In the genomic region with DNA sequence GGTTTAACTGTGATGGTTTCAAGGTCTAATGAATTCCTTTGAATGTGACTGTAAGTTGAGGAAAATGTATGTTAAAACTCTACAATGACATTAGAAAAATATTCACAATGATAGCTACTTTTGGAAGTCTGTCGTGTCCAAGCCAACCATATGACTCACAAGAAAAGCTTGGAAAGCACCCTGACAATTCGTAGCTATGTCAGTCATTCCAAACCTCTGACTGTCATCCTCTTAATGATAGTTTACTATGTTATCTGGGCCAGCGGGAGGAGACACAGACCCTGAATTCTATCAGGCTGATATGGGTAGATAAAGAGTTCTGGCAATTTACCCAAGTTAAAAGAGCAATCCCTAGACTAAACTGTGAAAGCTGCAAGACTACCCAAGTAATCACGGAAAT, we compare ENCODE assay signal across 26 mouse cellular contexts. TPM values are rescaled to one million over a fixed set of nuclear protein-coding genes. Genes with fewer than 3 reads are reported as not detected.
DNase-seq lines count a peak whose midpoint lies in the region; ATAC-seq and TF ChIP-seq lines count a peak whose summit lies in the region.
"Had no signal": no experiment of that assay in that cellular context is flagged by ENCODE, and none has a peak within 500 bp of the region (broad histone marks: within the 10 kb centered on the region; RNA-seq: fewer than 3 reads in every experiment).

No protein-coding gene starts in this region.

- no peaks in the 10 kb centered on the region for H3K27me3 ChIP-seq in heart, embryonic 12.5 days (replicated peaks)
- H3K27me3 ChIP-seq in lung, postnatal 0 days (replicated peaks; ENCODE audit: insufficient read depth, low read length) = no peaks in the 10 kb centered on the region
- H3K27me3 ChIP-seq: forebrain, embryonic 13.5 days; hindbrain, embryonic 13.5 days had no signal

- no peak overlapping the region for H3K4me3 ChIP-seq in heart, embryonic 12.5 days
- H3K4me3 ChIP-seq in lung, postnatal 0 days (ENCODE audit: low read depth, low read length) = no peak overlapping the region
- H3K4me3 ChIP-seq: embryonic facial prominence, embryonic 13.5 days; forebrain, embryonic 13.5 days; gastrocnemius, adult 2 months; hindbrain, embryonic 13.5 days had no signal

- H3K36me3 ChIP-seq in heart, embryonic 12.5 days = no peaks in the 10 kb centered on the region
- H3K36me3 ChIP-seq in lung, postnatal 0 days (ENCODE audit: insufficient read depth, low read length) = no peaks in the 10 kb centered on the region
- H3K36me3 ChIP-seq: embryonic facial prominence, embryonic 13.5 days; hindbrain, embryonic 13.5 days had no signal

- no peak for ATAC-seq in heart, embryonic 12.5 days (ENCODE audit: insufficient number of reproducible peaks, low FRiP score)
- ATAC-seq in lung, postnatal 0 days = no peak
- ATAC-seq: forebrain, embryonic 13.5 days; forebrain, postnatal 0 days; hindbrain, postnatal 0 days had no signal

- intact Hi-C loops in heart, postnatal 14 days (cut with DNase I) = no loop called here

- no peak for DNase-seq in heart, postnatal 14 days
- peak; percentile 5 for DNase-seq in lung, postnatal 0 days (ENCODE audit: low spot score)
- no peak for DNase-seq in lung, postnatal 14 days
- DNase-seq in NIH3T3 (ENCODE audit: low read depth) = peak; percentile 48
- no peak for DNase-seq in spleen, adult 18-20 months
- DNase-seq in layer of hippocampus, postnatal 14 days (ENCODE audit: low spot score in 2 of 2) = no peak
- DNase-seq: adrenal gland, postnatal 14 days; cerebellum, adult 18-20 months; cerebellum, adult 9-11 months; cerebellum, postnatal 36 days; forebrain, postnatal 0 days; gastrocnemius, adult 2 months; gastrocnemius, postnatal 25 days; heart, postnatal 4 days; kidney, adult 11 months; kidney, adult 9 months had no signal

- H3K9me3 ChIP-seq in heart, embryonic 12.5 days (replicated peaks) = no peaks in the 10 kb centered on the region
- no peaks in the 10 kb centered on the region for H3K9me3 ChIP-seq in lung, postnatal 0 days (ENCODE audit: low read length)
- H3K9me3 ChIP-seq: embryonic facial prominence, embryonic 13.5 days; forebrain, embryonic 13.5 days; hindbrain, embryonic 13.5 days had no signal

- no peak overlapping the region for H3K9ac ChIP-seq in heart, embryonic 12.5 days
- no peak overlapping the region for H3K9ac ChIP-seq in lung, postnatal 0 days (replicated peaks; ENCODE audit: low read depth)
- H3K9ac ChIP-seq: embryonic facial prominence, embryonic 13.5 days; forebrain, embryonic 13.5 days; forebrain, postnatal 0 days; hindbrain, embryonic 13.5 days had no signal

- TF ChIP-seq EP300 in lung, postnatal 0 days (IDR thresholded peaks at IDR 0.05) = no peak

- no peak for TF ChIP-seq CTCF in lung, postnatal 0 days (IDR thresholded peaks at IDR 0.05)

- no peak overlapping the region; the same call in 1 of the 2 replicates for H3K27ac ChIP-seq in heart, embryonic 12.5 days (ENCODE audit: poor library complexity, severe bottlenecking)
- H3K27ac ChIP-seq in lung, postnatal 0 days (ENCODE audit: low read length) = no peak overlapping the region
- H3K27ac ChIP-seq: embryonic facial prominence, embryonic 13.5 days; forebrain, embryonic 13.5 days; gastrocnemius, adult 2 months; hindbrain, embryonic 13.5 days; hindbrain, postnatal 0 days had no signal

- 29% methylated on average over 4 of the region's 4 CpGs for WGBS in heart, embryonic 12.5 days
- WGBS in lung, postnatal 0 days = 44% methylated on average over 4 of the region's 4 CpGs

- H3K4me1 ChIP-seq in heart, embryonic 12.5 days (replicated peaks) = peaks cover 17% of the 10 kb centered on the region; the same call in 1 of the 2 replicates
- H3K4me1 ChIP-seq in lung, postnatal 0 days (ENCODE audit: insufficient read depth, low read depth, low read length) = no peaks in the 10 kb centered on the region
- H3K4me1 ChIP-seq: embryonic facial prominence, embryonic 13.5 days; forebrain, embryonic 13.5 days; hindbrain, embryonic 13.5 days had no signal

- H3K4me2 ChIP-seq in heart, embryonic 12.5 days = peak overlapping the region; percentile 26
- no peak overlapping the region for H3K4me2 ChIP-seq in lung, postnatal 0 days (replicated peaks; ENCODE audit: low read depth, low read length)
- H3K4me2 ChIP-seq: embryonic facial prominence, embryonic 13.5 days; forebrain, embryonic 13.5 days; hindbrain, embryonic 13.5 days had no signal

RNA-seq across cellular contexts. Expression of a gene that starts 11.0 kb away (rescaled TPM):
- 38.8 and 46.4 TPM in 2 replicates for polyA plus RNA-seq in heart, embryonic 12.5 days (2016; fragmentation: Nextera tagmentation; extraction: Ambion mirVana)
- 1 to 10 TPM; 3.0 to 3.2 TPM for total RNA-seq in heart, postnatal 14 days (2021)
- polyA plus RNA-seq in lung, postnatal 0 days (2015; fragmentation: Nextera tagmentation; extraction: Ambion mirVana) = 14.6 and 17.2 TPM in 2 replicates
- total RNA-seq in layer of hippocampus, postnatal 14 days (2021) = 1 to 10 TPM; 3.7 to 8.9 TPM

RNA-seq across cellular contexts. Expression of a gene that starts 41.8 kb away (rescaled TPM):
- not detected in 2 replicates for polyA plus RNA-seq in heart, embryonic 12.5 days (2016; fragmentation: Nextera tagmentation; extraction: Ambion mirVana)
- total RNA-seq in heart, postnatal 14 days (2021) = not detected
- polyA plus RNA-seq in lung, postnatal 0 days (2015; fragmentation: Nextera tagmentation; extraction: Ambion mirVana) = 0.13 TPM in 1 of 2 replicates, not detected in the other
- total RNA-seq in layer of hippocampus, postnatal 14 days (2021) = not detected
- total RNA-seq: adrenal gland, postnatal 14 days; forebrain, postnatal 0 days; gastrocnemius, adult 2 months; gastrocnemius, postnatal 25 days; granulocyte monocyte progenitor cell, adult 5-6 weeks; heart, postnatal 4 days; hindbrain, postnatal 0 days; MEL had no signal
- polyA plus RNA-seq: C2C12; embryonic facial prominence, embryonic 13.5 days; forebrain, embryonic 13.5 days; forebrain, postnatal 0 days; heart, embryonic 11.5 days; hindbrain, embryonic 13.5 days; hindbrain, postnatal 0 days; intestine, embryonic 14.5 days had no signal

Comparison
In these comparisons a context has a peak if more than half of its experiments do, and no peak if none do; other contexts are left out.
1. DNase-seq: peak in lung, postnatal 0 days (single experiment) and NIH3T3 (single experiment); none in heart, postnatal 14 days (0 of 2), lung, postnatal 14 days (single experiment), spleen, adult 18-20 months (0 of 2) and layer of hippocampus, postnatal 14 days (0 of 2).